Mouse (Mus musculus) c-Kit-positive CD71-positive TER-119-negative erythroid progenitor cells, embryonic 14.5 days (primary cell): ENCODE measurements around the gene Akt3.

Source experiments
- DNase-seq: peaks from one replicate; pipeline ENCODE4 v3.0.0-alpha.2; 2013; ENCODE audit warnings: low read depth

The Akt3 gene

GRCm38 (mm10) chr1:177051366-177051963 lies 206.5 kb downstream of the Akt3 start:
- DNase-seq: no peak

- DNase-seq: no peak
Measured at GRCm38 (mm10) chr1:177048773-177049172, 209.2 kb downstream of the Akt3 start.

DNA sequence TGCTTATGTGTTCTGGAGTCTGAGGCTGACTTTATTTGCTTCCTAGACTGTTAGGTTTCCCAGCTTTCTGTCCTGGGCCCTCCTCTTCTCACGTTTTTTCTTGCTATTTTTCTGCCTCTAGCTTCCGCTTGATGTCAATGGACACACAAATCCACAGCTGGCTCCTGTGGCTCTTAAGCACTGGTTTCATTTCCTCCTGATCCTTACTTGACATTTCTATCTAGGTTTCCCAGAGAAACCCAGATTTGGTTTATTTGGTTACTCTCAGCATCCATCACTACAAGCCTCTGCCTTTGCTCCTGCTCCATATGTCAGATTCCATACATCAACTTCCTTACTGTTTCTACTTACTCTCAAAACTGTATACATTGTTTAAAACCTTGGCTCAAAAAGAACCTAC lies 211.0 kb downstream of the Akt3 start:
- no peak for DNase-seq

DNA sequence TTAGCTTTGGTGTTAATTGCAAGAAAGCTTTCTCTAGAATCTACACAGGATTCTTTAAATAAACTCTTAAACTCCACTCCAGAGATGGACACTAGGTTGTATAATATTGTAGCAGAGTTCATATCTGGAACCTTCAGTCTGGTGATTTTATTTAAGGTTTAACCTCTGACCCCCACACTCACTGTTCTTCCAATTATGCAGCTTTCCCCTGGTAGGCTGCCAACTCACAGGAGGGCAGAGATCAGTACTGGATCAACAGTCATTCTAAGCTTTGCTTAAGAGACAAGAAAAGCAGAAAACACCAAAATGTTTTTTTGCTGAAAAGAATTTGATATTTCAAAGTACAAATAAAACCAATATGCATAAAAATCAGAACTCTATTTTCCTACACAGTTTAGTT lies 212.1 kb downstream of the Akt3 start:
- no peak for DNase-seq

- no peak for DNase-seq
Measured at GRCm38 (mm10) chr1:177040058-177040457, 217.9 kb downstream of the Akt3 start.

- no peak for DNase-seq
Measured at GRCm38 (mm10) chr1:177039093-177039674, 218.8 kb downstream of the Akt3 start.

- no peak for DNase-seq
Measured at GRCm38 (mm10) chr1:177038383-177038782, 219.6 kb downstream of the Akt3 start.

GRCm38 (mm10) chr1:177035460-177035859 lies 222.5 kb downstream of the Akt3 start:
- DNase-seq: no peak

- no peak for DNase-seq
Measured at GRCm38 (mm10) chr1:177032233-177032632, 225.8 kb downstream of the Akt3 start.

DNA sequence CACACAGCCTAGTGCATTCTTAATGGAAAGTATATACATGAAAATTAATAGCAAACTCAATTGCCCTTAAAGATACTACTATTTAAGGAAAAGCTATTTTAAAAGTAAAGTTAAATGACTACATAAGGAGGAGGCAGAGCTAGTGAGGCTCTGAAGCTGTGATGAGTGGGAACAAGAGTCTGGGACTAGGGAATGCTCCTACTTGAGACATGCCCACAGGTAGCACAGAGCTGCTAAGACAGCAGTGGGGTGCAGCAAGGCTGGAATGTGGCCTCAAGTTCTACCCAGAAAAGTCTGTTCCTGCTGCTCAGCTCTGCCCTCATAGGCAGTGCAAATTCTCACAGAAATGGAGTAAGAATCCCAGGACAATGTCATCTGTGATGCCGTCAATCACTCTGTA lies 226.8 kb downstream of the Akt3 start:
- no peak for DNase-seq

GRCm38 (mm10) chr1:177030669-177031068 lies 227.3 kb downstream of the Akt3 start:
- DNase-seq: no peak

GRCm38 (mm10) chr1:177029032-177029431 lies 229.0 kb downstream of the Akt3 start:
- no peak for DNase-seq

GRCm38 (mm10) chr1:177027706-177028105 lies 230.3 kb downstream of the Akt3 start:
- no peak for DNase-seq

DNA sequence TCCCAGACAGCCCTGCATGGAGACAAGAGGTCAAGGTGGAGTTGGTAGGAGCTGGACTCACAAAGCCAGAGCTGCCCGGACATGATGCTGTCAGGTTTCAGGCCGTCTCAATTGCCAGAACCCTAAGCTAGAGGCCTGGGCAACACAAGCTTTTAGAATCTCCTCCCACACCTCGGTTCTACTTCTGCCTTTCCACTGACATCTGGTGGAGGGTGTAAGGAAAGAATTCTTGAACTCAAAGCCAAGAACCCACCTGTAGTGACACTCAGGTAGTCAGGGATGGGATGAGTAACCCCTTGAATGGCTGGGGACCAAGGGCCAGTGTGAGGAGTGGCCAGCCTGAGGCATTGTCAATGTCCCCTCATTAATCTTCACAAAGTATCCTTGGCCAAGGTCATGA lies 235.3 kb downstream of the Akt3 start:
- DNase-seq: no peak

GRCm38 (mm10) chr1:177019668-177020067 lies 238.3 kb downstream of the Akt3 start:
- DNase-seq: no peak

DNA sequence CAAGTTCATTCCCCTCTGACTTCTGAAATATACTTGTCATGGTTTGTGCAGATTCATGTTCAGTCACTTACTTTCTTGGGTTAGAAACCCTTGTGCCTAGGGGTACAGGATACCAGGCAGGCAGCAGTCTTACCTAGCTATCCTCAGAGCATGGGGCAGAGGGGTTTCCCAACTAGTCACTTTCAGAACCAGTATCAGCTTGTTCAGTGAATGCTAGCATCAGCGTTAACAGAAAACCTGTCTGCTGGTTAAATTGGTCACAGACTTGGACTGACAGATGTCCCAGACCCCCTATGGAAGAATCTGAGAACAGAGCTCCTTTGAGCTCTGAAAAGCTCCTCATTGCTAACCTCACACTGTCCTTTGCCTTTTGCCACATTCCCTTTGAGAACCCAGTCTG lies 239.3 kb downstream of the Akt3 start:
- no peak for DNase-seq

DNA sequence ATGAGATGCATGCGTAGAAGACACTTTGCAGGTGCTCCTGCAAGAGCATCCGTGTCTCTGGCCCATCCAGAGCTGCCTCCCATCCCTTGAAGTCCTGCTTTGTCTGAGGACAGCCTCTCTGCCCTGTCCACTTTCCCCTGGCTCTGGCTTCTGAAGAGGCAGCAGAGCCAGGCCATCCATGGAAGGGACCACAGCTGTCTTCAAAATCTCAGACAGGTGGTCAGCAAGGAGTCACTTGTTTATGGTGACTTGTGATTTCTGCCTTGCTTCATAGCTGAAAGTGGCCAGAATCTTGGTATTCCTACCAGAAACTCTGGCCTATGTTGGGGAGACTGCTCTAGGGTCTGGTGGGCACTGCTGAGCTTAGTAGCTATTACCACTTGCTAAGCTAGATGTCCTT lies 241.3 kb downstream of the Akt3 start:
- no peak for DNase-seq

GRCm38 (mm10) chr1:177015917-177016316 lies 242.1 kb downstream of the Akt3 start:
- DNase-seq: no peak

DNA sequence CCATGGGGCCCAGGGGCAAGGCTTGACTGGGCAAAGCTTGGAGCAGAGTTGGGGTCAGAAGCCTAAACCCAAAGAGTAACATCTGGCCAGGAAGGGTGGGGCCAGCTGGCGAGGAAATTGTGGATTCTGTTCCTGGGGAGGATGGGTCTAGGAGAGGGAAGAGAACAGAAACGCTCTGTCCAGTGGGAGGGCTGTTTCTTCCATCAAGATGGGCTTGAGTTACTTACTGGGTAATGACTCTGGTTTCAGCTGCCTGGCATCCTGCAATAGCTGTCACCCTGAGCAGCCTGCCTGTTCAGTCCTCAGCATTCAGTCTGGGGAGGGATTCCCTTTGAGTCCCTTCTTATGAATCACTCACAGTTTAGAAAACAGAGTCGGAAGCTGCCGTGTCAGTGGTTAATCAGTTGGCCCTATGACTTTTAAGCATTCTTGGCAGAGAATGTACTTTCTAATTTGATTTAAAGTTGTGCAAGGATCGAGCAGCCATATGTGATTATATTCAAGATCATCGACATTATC lies 243.0 kb downstream of the Akt3 start:
- no peak for DNase-seq

DNA sequence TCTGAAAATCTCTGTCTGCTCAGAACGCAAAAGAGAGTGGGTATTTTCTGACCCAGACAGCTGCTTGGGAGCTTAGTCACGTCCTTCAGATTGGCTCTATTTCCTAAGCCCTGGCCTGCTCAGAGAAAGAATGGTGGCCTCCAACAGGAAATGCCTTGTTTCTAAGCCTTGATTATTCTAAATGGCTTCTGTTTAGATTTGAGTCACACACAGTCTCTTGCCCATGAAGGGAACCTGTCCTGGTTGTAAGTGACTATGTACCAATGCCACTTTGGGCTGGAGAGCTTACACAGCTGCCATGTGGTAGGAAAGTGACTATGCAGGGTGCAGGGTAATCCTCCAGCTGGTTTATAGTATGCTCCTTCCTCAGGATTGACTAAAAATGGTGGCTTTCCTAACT lies 243.7 kb downstream of the Akt3 start:
- DNase-seq: no peak

GRCm38 (mm10) chr1:177013776-177014175 lies 244.2 kb downstream of the Akt3 start:
- no peak for DNase-seq

DNA sequence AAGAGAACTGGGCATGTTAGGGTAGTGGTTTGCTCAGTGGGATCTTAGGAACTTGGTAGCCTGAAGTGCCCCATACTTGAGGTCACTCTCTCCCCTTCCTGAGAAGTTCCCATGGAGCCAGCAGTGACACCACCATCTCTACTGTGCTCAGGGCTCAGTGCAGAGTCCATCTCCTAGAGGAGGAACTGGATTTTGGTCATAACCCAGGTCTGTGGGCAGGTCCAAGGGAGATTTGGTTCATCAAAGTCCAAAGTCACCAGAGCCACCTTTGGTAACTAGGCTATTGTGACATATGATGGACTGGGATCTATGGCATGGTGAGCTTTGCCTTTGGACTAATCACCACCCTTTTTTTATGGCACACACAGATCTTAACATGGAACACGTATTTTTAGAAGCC lies 244.7 kb downstream of the Akt3 start:
- no peak for DNase-seq

DNA sequence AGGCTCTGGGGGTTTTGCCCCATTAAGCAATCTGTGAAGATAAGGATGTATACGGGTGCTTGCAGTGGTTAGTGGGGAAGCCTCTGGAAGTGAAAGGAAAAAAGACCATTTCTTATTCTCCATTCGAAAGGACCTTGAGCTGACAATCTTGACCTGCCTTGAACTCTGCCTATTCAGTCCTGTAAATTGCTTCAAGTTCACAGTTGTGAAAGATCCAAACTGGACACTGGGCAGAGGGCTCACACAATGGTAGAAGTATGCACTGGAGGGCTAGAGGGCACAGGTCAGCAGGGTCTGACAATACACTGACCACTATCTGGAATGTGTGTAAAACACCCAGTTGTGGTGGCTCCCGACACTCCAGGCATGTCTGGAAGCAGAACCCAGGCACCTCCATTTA lies 245.2 kb downstream of the Akt3 start:
- DNase-seq: no peak

DNA sequence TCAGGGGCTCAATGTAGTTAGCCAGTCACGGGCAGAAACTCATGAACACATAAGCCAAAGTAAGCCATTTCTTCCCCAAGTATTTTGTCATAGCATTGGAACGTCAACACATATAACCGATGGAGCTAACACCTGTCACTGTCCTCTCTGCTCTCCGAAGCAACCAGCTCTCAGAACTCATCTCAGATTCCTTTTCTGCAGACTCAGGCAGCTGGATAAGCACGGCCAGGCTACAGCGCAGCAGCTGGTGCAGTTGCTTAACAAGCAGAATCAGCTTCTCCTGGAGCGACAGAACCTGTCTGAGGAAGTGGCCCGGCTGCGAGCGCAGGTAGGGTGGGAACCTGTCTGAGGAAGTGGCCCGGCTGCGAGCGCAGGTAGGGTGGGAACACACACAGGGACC lies 246.3 kb downstream of the Akt3 start:
- no peak for DNase-seq
